Mouse (Mus musculus) MEL (cell line): ENCODE results near the gene Inpp5a. TPM values are rescaled to one million over a fixed set of nuclear protein-coding genes. Genes with fewer than 3 reads are reported as not detected.
A peak's percentile ranks its signal among the peaks of the same experiment; 100 is the strongest.

Experiments
- DNase-seq: peaks from one replicate; pipeline ENCODE4 v3.0.0; 2011; ENCODE audit warnings: low read depth, low spot score
- H3K27ac ChIP-seq: 2 replicates; pipeline ENCODE4 v1.5.1; 2012; ENCODE audit warnings: low read depth, mild to moderate bottlenecking, control low read depth, low read length, moderate library complexity; ENCODE audit not compliant: control insufficient read depth
- H3K27me3 ChIP-seq, 2 experiments: fragments of 150-350 bp in 1 of 2; sonication (generic) in 1 of 2; 2 replicates each; pipeline ENCODE4 v1.6.1; 2012; ENCODE audit warnings: low read length in 2 of 2, mild to moderate bottlenecking in 2 of 2, improper control_type of control experiment in 1 of 2, moderate library complexity in 1 of 2; ENCODE audit not compliant: insufficient read depth in 2 of 2, control insufficient read depth in 1 of 2
- H3K36me3 ChIP-seq, 2 experiments: 2 replicates each; pipeline ENCODE4 v1.6.1; 2012 to 2014; ENCODE audit warnings: low read length in 2 of 2, improper control_type of control experiment in 1 of 2, inconsistent platforms in 1 of 2, mild to moderate bottlenecking in 1 of 2; ENCODE audit not compliant: insufficient read depth in 2 of 2, control insufficient read depth in 1 of 2
- H3K4me1 ChIP-seq, 2 experiments: fragments of 150-350 bp in 1 of 2; sonication (generic) in 1 of 2; 2 replicates each; pipeline ENCODE4 v1.6.1; 2012; ENCODE audit warnings: low read length in 2 of 2, improper control_type of control experiment in 1 of 2, mild to moderate bottlenecking in 1 of 2; ENCODE audit not compliant: insufficient read depth in 2 of 2, control insufficient read depth in 1 of 2
- H3K4me3 ChIP-seq, 2 experiments: fragments of 150-350 bp in 1 of 2; sonication (generic) in 1 of 2; 2 replicates each; pipeline ENCODE4 v1.5.1; 2012; ENCODE audit warnings: low read depth in 2 of 2, low read length in 2 of 2, mild to moderate bottlenecking in 2 of 2, moderate library complexity in 2 of 2, control low read depth in 1 of 2, improper control_type of control experiment in 1 of 2; ENCODE audit not compliant: control insufficient read depth in 1 of 2, insufficient read depth in 1 of 2
- H3K79me2 ChIP-seq: 2 replicates; pipeline ENCODE4 v1.6.1; 2012; ENCODE audit warnings: mild to moderate bottlenecking, low read length, moderate library complexity; ENCODE audit not compliant: control insufficient read depth, poor library complexity, insufficient read depth
- H3K9ac ChIP-seq: 2 replicates; pipeline ENCODE4 v1.6.1; 2012; ENCODE audit warnings: low read depth, mild to moderate bottlenecking, control low read depth, low read length, moderate library complexity; ENCODE audit not compliant: control insufficient read depth, poor library complexity, severe bottlenecking
- H3K9me3 ChIP-seq: fragments of 150-350 bp; sonication (generic); replicated peaks from 2 replicates; pipeline ENCODE4 v1.6.1; 2012; ENCODE audit warnings: mild to moderate bottlenecking, low read length, improper control_type of control experiment, moderate library complexity; ENCODE audit not compliant: insufficient read depth
- CHD1 ChIP-seq: IDR thresholded peaks from 2 replicates; pipeline ENCODE4 v1.6.1; 2012; ENCODE audit warnings: low read depth, mild to moderate bottlenecking, inconsistent platforms, low read length, improper control_type of control experiment
- CTCF ChIP-seq, 3 experiments: IDR thresholded peaks in 2 of 3; conservative IDR thresholded peaks in 1 of 3; 2 replicates each; pipeline ENCODE4 v1.5.1; 2011 to 2012; ENCODE audit warnings: low read length in 3 of 3, low read depth in 2 of 3, mild to moderate bottlenecking in 2 of 3, improper control_type of control experiment in 1 of 3, inconsistent platforms in 1 of 3, mixed read lengths in 1 of 3, moderate library complexity in 1 of 3; ENCODE audit not compliant: control insufficient read depth in 1 of 3, insufficient read depth in 1 of 3, poor library complexity in 1 of 3, severe bottlenecking in 1 of 3
- E2F4 ChIP-seq: IDR thresholded peaks from 2 replicates; pipeline ENCODE4 v1.6.1; 2011; ENCODE audit warnings: low read depth, low read length, improper control_type of control experiment, borderline replicate concordance
- ELF1 ChIP-seq: IDR thresholded peaks from 2 replicates; pipeline ENCODE4 v1.6.1; 2014; ENCODE audit warnings: low read depth, mild to moderate bottlenecking, inconsistent platforms, low read length, improper control_type of control experiment, moderate library complexity
- EP300 ChIP-seq, 2 experiments: IDR thresholded peaks; 2 replicates each; pipeline ENCODE4 v1.6.1; 2011; ENCODE audit warnings: improper control_type of control experiment in 2 of 2, low read length in 2 of 2, low read depth in 1 of 2, mild to moderate bottlenecking in 1 of 2
- ETS1 ChIP-seq: IDR thresholded peaks from 2 replicates; pipeline ENCODE4 v1.6.1; 2012; ENCODE audit warnings: low read depth, mild to moderate bottlenecking, inconsistent platforms, low read length, improper control_type of control experiment, moderate library complexity
- HCFC1 ChIP-seq: IDR thresholded peaks from 2 replicates; pipeline ENCODE4 v1.6.1; 2012; ENCODE audit warnings: low read depth, mild to moderate bottlenecking, inconsistent platforms, low read length, improper control_type of control experiment, moderate library complexity
- JUND ChIP-seq: IDR thresholded peaks from 2 replicates; pipeline ENCODE4 v1.6.1; 2011; ENCODE audit warnings: low read depth, mild to moderate bottlenecking, improper control_type of control experiment, low read length
- MAFK ChIP-seq: IDR thresholded peaks from 2 replicates; pipeline ENCODE4 v1.6.1; 2011; ENCODE audit warnings: low read depth, mild to moderate bottlenecking, low read length, improper control_type of control experiment, borderline replicate concordance
- MAX ChIP-seq: IDR thresholded peaks from 2 replicates; pipeline ENCODE4 v1.6.1; 2011; ENCODE audit warnings: low read length, improper control_type of control experiment
- MAZ ChIP-seq: IDR thresholded peaks from 2 replicates; pipeline ENCODE4 v1.6.1; 2012; ENCODE audit warnings: low read depth, mild to moderate bottlenecking, inconsistent platforms, low read length, improper control_type of control experiment
- MEF2A ChIP-seq: IDR thresholded peaks from 2 replicates; pipeline ENCODE4 v1.6.1; 2014; ENCODE audit warnings: low read depth, mild to moderate bottlenecking, inconsistent platforms, low read length, improper control_type of control experiment; ENCODE audit not compliant: poor library complexity, insufficient replicate concordance, severe bottlenecking; ENCODE audit errors: extremely low read depth
- MXI1 ChIP-seq: IDR thresholded peaks from 2 replicates; pipeline ENCODE4 v1.6.1; 2011; ENCODE audit warnings: mild to moderate bottlenecking, low read depth, low read length, improper control_type of control experiment
- MYB ChIP-seq: IDR thresholded peaks from 2 replicates; pipeline ENCODE4 v1.6.1; 2011; ENCODE audit warnings: mild to moderate bottlenecking, low read depth, low read length, improper control_type of control experiment
- NELFE ChIP-seq: IDR thresholded peaks from 2 replicates; pipeline ENCODE4 v1.6.1; 2011; ENCODE audit warnings: low read depth, low read length, improper control_type of control experiment
- RAD21 ChIP-seq: IDR thresholded peaks from 2 replicates; pipeline ENCODE4 v1.6.1; 2011; ENCODE audit warnings: mild to moderate bottlenecking, low read depth, low read length, improper control_type of control experiment
- SIN3A ChIP-seq: IDR thresholded peaks from 2 replicates; pipeline ENCODE4 v1.6.1; 2012; ENCODE audit warnings: low read length, improper control_type of control experiment, inconsistent platforms
- SMC3 ChIP-seq: IDR thresholded peaks from 2 replicates; pipeline ENCODE4 v1.6.1; 2011; ENCODE audit warnings: low read depth, low read length, improper control_type of control experiment
- TAL1 ChIP-seq: IDR thresholded peaks from 2 replicates; pipeline ENCODE4 v1.6.1; 2012; ENCODE audit warnings: mild to moderate bottlenecking, inconsistent platforms, low read length, moderate library complexity, mixed read lengths
- TBP ChIP-seq: IDR thresholded peaks from 2 replicates; pipeline ENCODE4 v1.8.0; 2011; ENCODE audit warnings: low read depth, low read length, improper control_type of control experiment
- TCF12 ChIP-seq: IDR thresholded peaks from 2 replicates; pipeline ENCODE4 v1.6.1; 2014; ENCODE audit warnings: low read depth, mild to moderate bottlenecking, inconsistent platforms, low read length, improper control_type of control experiment, moderate library complexity
- UBTF ChIP-seq: IDR thresholded peaks from 2 replicates; pipeline ENCODE4 v1.6.1; 2012; ENCODE audit warnings: low read depth, mild to moderate bottlenecking, inconsistent platforms, low read length, improper control_type of control experiment, moderate library complexity, borderline replicate concordance; ENCODE audit not compliant: insufficient read depth
- polyA plus RNA-seq, 2 experiments: library from polyadenylated mRNA; stranded (reverse) in 1 of 2; unstranded in 1 of 2; fragments of >175 nt in 1 of 2; fragments of >200 nt in 1 of 2; gene quantifications; 2 replicates each; pipeline versions ENCODE4 v1.2.1 to v1.2.4; 2012; ENCODE audit warnings: low replicate concordance in 2 of 2, low read depth in 1 of 2; ENCODE audit not compliant: insufficient read length in 2 of 2, insufficient read depth in 1 of 2, missing spikeins in 1 of 2
- total RNA-seq: library from RNA; depleted of rRNA; stranded (reverse); fragments of 300-350 nt; gene quantifications from 2 replicates; pipeline ENCODE4 v1.2.3, GENCODE M21; 2012

The Inpp5a gene
- total and polyA plus RNA-seq, 3 experiments = 5.7 to 14.4 TPM; not detected in 1

GRCm38 (mm10) chr7:139484206-139484955, 95.5 kb downstream of the Inpp5a start:
- no peaks in the 10 kb centered on the region for H3K27me3 ChIP-seq
- H3K9ac ChIP-seq = no peak overlapping the region
- H3K9me3 ChIP-seq = no peaks in the 10 kb centered on the region
- H3K36me3 ChIP-seq = no peaks in the 10 kb centered on the region
- H3K79me2 ChIP-seq = no peaks in the 10 kb centered on the region
- no peak overlapping the region for H3K4me3 ChIP-seq
- H3K27ac ChIP-seq = no peak overlapping the region
- TF ChIP-seq CTCF (IDR thresholded peaks at IDR 0.05 in 2 of 3, conservative IDR thresholded peaks at IDR 0.05 in 1 of 3; ENCODE audit: control insufficient read depth in 1 of 3, insufficient read depth in 1 of 3, low read depth in 2 of 3, low read length in 3 of 3, poor library complexity in 1 of 3, severe bottlenecking in 1 of 3) (peak; percentile 60 to 80 (median 71)), RAD21 (peak; percentile 53), ELF1 (no peak), SMC3 (peak; percentile 61), EP300 (IDR thresholded peaks at IDR 0.05; ENCODE audit: low read depth in 1 of 2, low read length in 2 of 2) (no peak)
- no peaks in the 10 kb centered on the region for H3K4me1 ChIP-seq
- peak; percentile 47 for DNase-seq

GRCm38 (mm10) chr7:139489721-139490211, 100.9 kb downstream of the Inpp5a start:
- H3K4me1 ChIP-seq = no peaks in the 10 kb centered on the region

GRCm38 (mm10) chr7:139492351-139492750, 103.4 kb downstream of the Inpp5a start:
- Histone ChIP-seq H3K27me3 (no peaks in the 10 kb centered on the region), H3K4me3 (no peak overlapping the region), H3K9me3 (no peaks in the 10 kb centered on the region), H3K79me2 (no peaks in the 10 kb centered on the region), H3K4me1 (no peaks in the 10 kb centered on the region), H3K9ac (no peak overlapping the region), H3K36me3 (no peaks in the 10 kb centered on the region), H3K27ac (no peak overlapping the region)
- DNase-seq = peak; percentile 16
- TF ChIP-seq MAX = no peak

More at GRCm38 (mm10) chr7:139489721-139490211, 100.9 kb downstream of the Inpp5a start:
- H3K27me3 ChIP-seq = no peaks in the 10 kb centered on the region
- no peaks in the 10 kb centered on the region for H3K79me2 ChIP-seq
- no peak overlapping the region for H3K9ac ChIP-seq
- no peak for DNase-seq
- no peak overlapping the region for H3K4me3 ChIP-seq
- H3K27ac ChIP-seq = no peak overlapping the region
- TF ChIP-seq SMC3 (no peak), ETS1 (no peak), MEF2A (no peak), UBTF (no peak), EP300 (IDR thresholded peaks at IDR 0.05; ENCODE audit: low read depth in 1 of 2, low read length in 2 of 2) (no peak), MXI1 (no peak), CHD1 (no peak), MYB (no peak), TCF12 (no peak), NELFE (no peak), ELF1 (no peak), MAZ (no peak), MAFK (no peak), TAL1 (no peak), SIN3A (no peak), TBP (no peak), E2F4 (no peak), HCFC1 (no peak), JUND (no peak)
- H3K9me3 ChIP-seq = no peaks in the 10 kb centered on the region
- no peaks in the 10 kb centered on the region for H3K36me3 ChIP-seq
